Mouse (Mus musculus) layer of hippocampus, adult 8-10 months (tissue): ENCODE measurements at regions not wholly inside any gene's neighbourhood (a gene's known extent, or its start where the extent isn't known, plus 50 kb on each side); places are given as distances from the start of the nearest gene placed in this dataset.

Experiments used
- DNase-seq, 2 experiments: peaks; one replicate each; pipeline ENCODE4 v3.0.0; 2022; ENCODE audit warnings: low spot score in 2 of 2

- DNase-seq: no peak
Measured at GRCm38 (mm10) chr3:107826241-107826760, 50.7 kb upstream of the Eps8l3 start.

GRCm38 (mm10) chr3:107825468-107825867, 51.6 kb upstream of the Eps8l3 start:
- DNase-seq: peak in 1 of 2 experiments; percentile 48

GRCm38 (mm10) chr3:107824378-107824777, 52.7 kb upstream of the Eps8l3 start:
- no peak for DNase-seq

- no peak for DNase-seq
Measured at GRCm38 (mm10) chr3:107823655-107824266, 53.3 kb upstream of the Eps8l3 start.

GRCm38 (mm10) chr3:107823177-107823576, 53.9 kb upstream of the Eps8l3 start:
- no peak for DNase-seq

- DNase-seq: no peak
Measured at GRCm38 (mm10) chr3:107822499-107822898, 54.5 kb upstream of the Eps8l3 start.

GRCm38 (mm10) chr3:107821952-107822351, 55.1 kb upstream of the Eps8l3 start:
- DNase-seq: no peak

- DNase-seq: no peak
Measured at GRCm38 (mm10) chr3:107819622-107820021, 57.4 kb upstream of the Eps8l3 start.

GRCm38 (mm10) chr3:107818616-107819495, 58.2 kb upstream of the Eps8l3 start:
- no peak for DNase-seq

- DNase-seq: no peak
Measured at GRCm38 (mm10) chr3:107816031-107816430, 55.8 kb upstream of the Csf1 start.

GRCm38 (mm10) chr3:107814280-107814679, 54.0 kb upstream of the Csf1 start:
- DNase-seq: no peak

GRCm38 (mm10) chr3:107812885-107813284, 52.6 kb upstream of the Csf1 start:
- no peak for DNase-seq

GRCm38 (mm10) chr3:107812341-107812740, 52.1 kb upstream of the Csf1 start:
- DNase-seq: no peak

GRCm38 (mm10) chr3:107810452-107811050, 50.3 kb upstream of the Csf1 start:
- DNase-seq: no peak
